Mouse (Mus musculus) lung, adult 2 months (tissue): ENCODE data around the gene Clps. TPM values are rescaled to one million over a fixed set of nuclear protein-coding genes. Genes with fewer than 3 reads are reported as not detected.

Experiments
- DNase-seq: peaks from one replicate; pipeline ENCODE4 v3.0.0; 2022
- H3K4me1 ChIP-seq: fragments of 200-500 bp; 2 replicates; pipeline ENCODE4 v1.6.1; 2011; ENCODE audit warnings: low read length; ENCODE audit not compliant: control insufficient read depth, insufficient read depth
- H3K4me3 ChIP-seq: fragments of 200-500 bp; replicated peaks from 2 replicates; pipeline ENCODE3; 2011; ENCODE audit warnings: low read depth, mild to moderate bottlenecking, control low read depth, low read length; ENCODE audit errors: extremely low read depth
- CTCF ChIP-seq: fragments of 200-500 bp; IDR thresholded peaks from 2 replicates; pipeline ENCODE4 v1.5.1; 2011; ENCODE audit warnings: mild to moderate bottlenecking, low read length, control low read depth; ENCODE audit not compliant: insufficient read depth
- POLR2A ChIP-seq: fragments of 200-500 bp; IDR thresholded peaks from 2 replicates; pipeline ENCODE4 v1.6.1; 2011; ENCODE audit warnings: low read depth, mild to moderate bottlenecking, control low read depth, low read length, borderline replicate concordance; ENCODE audit errors: extremely low read depth
- WGBS: fragments of 180-500 bp; shearing (Covaris S2); methylation state at CpG from one replicate; pipeline ENCODE4 v1.1.7; 2018; 5-methylcytosine and 5-hydroxymethylcytosine counted together
- polyA plus RNA-seq: library from polyadenylated mRNA; depleted of rRNA; stranded (reverse); fragments of >200 nt; gene quantifications from 2 replicates; pipeline ENCODE4 v1.2.3, GENCODE M21; 2012; rRNA removed

The Clps gene
- polyA plus RNA-seq, result 1.8 and 16.1 TPM in 2 replicates

- 0 out of 2 replicates have a peak, but pooled peaks cover 3% of the 10 kb centered on the region for H3K4me1 ChIP-seq
- TF ChIP-seq POLR2A, result no peak
- TF ChIP-seq CTCF, result no peak
- 74% methylated on average over 4 of the region's 4 CpGs for WGBS
- DNase-seq, result no peak
- no peak within 1 kb of the TSS for H3K4me3 ChIP-seq
Observed at GRCm38 (mm10) chr17:28560598-28560997, at the start of gene Clps. Clps (minus strand) TSS chr17:28560766.

- no peak overlapping the region for H3K4me3 ChIP-seq
- DNase-seq, result no peak
- 76% methylated on average over 3 of the region's 3 CpGs for WGBS
- peaks cover 3% of the 10 kb centered on the region; the same call in 1 of the 2 replicates for H3K4me1 ChIP-seq
- TF ChIP-seq CTCF (no peak), POLR2A (no peak)
Observed at GRCm38 (mm10) chr17:28609543-28609942, 49.0 kb upstream of the Clps start.

GRCm38 (mm10) chr17:28601557-28602250, 41.1 kb upstream of the Clps start:
- Histone ChIP-seq H3K4me1 (no peaks in the 10 kb centered on the region), H3K4me3 (no peak overlapping the region)
- no peak for DNase-seq
- no peak for TF ChIP-seq POLR2A
- TF ChIP-seq CTCF, result no peak
- 88% methylated on average over 9 of the region's 9 CpGs for WGBS

- H3K4me1 ChIP-seq, result no peaks in the 10 kb centered on the region
- no peak for DNase-seq
- H3K4me3 ChIP-seq, result no peak overlapping the region
- TF ChIP-seq CTCF (no peak), POLR2A (no peak)
- WGBS, result 85% methylated on average over 5 of the region's 5 CpGs
Observed at GRCm38 (mm10) chr17:28600780-28601179, 40.2 kb upstream of the Clps start.

- TF ChIP-seq CTCF (no peak), POLR2A (no peak)
- DNase-seq, result no peak
- Histone ChIP-seq H3K4me1 (no peaks in the 10 kb centered on the region), H3K4me3 (no peak overlapping the region)
- 49% methylated on average over 4 of the region's 4 CpGs for WGBS
Observed at GRCm38 (mm10) chr17:28593965-28594364, 33.4 kb upstream of the Clps start.

- TF ChIP-seq POLR2A (no peak), CTCF (peak; percentile 80)
- DNase-seq, result peak; percentile 68
- whole genome bisulfite sequencing, result 8% methylated on average over 4 of the region's 4 CpGs
- no peak overlapping the region for H3K4me3 ChIP-seq
- H3K4me1 ChIP-seq, result no peaks in the 10 kb centered on the region; the same call in 1 of the 2 replicates
Observed at GRCm38 (mm10) chr17:28592998-28593397, 32.4 kb upstream of the Clps start.

GRCm38 (mm10) chr17:28591476-28591875, 30.9 kb upstream of the Clps start:
- H3K4me1 ChIP-seq, result no peaks in the 10 kb centered on the region; the same call in 1 of the 2 replicates
- H3K4me3 ChIP-seq, result no peak overlapping the region
- TF ChIP-seq POLR2A, result no peak
- no peak for TF ChIP-seq CTCF
- whole genome bisulfite sequencing, result 85% methylated on average over 5 of the region's 5 CpGs
- no peak for DNase-seq

GRCm38 (mm10) chr17:28590596-28590995, 30.0 kb upstream of the Clps start:
- WGBS, result 65% methylated on average over 3 of the region's 3 CpGs
- Histone ChIP-seq H3K4me1 (no peaks in the 10 kb centered on the region; the same call in 1 of the 2 replicates), H3K4me3 (no peak overlapping the region)
- DNase-seq, result no peak
- TF ChIP-seq POLR2A (no peak), CTCF (no peak)

- WGBS, result 53% methylated on average over 2 of the region's 2 CpGs
- Histone ChIP-seq H3K4me3 (no peak overlapping the region), H3K4me1 (no peaks in the 10 kb centered on the region; the same call in 1 of the 2 replicates)
- no peak for TF ChIP-seq POLR2A
- TF ChIP-seq CTCF, result no peak
- DNase-seq, result no peak
Observed at GRCm38 (mm10) chr17:28588591-28588990, 28.0 kb upstream of the Clps start.

GRCm38 (mm10) chr17:28586509-28586908, 25.9 kb upstream of the Clps start:
- 74% methylated on average over 3 of the region's 3 CpGs for WGBS
- TF ChIP-seq POLR2A, result no peak
- TF ChIP-seq CTCF, result no peak
- no peak overlapping the region for H3K4me3 ChIP-seq
- no peak for DNase-seq
- H3K4me1 ChIP-seq, result no peaks in the 10 kb centered on the region; the same call in 1 of the 2 replicates
